Mouse (Mus musculus) olfactory bulb, adult 2 months (tissue): Measurements from ENCODE around the gene Aanat.

Source experiments
- CTCF ChIP-seq: fragments of 200-500 bp; IDR thresholded peaks from 2 replicates; pipeline ENCODE4 v1.5.1; 2012; ENCODE audit warnings: low read depth, mild to moderate bottlenecking, low read length, moderate library complexity; ENCODE audit not compliant: insufficient read depth
- POLR2A ChIP-seq: fragments of 200-500 bp; IDR thresholded peaks from 2 replicates; pipeline ENCODE4 v1.6.1; 2012; ENCODE audit warnings: mild to moderate bottlenecking, low read depth, low read length, moderate library complexity; ENCODE audit not compliant: insufficient read depth

GRCm38 (mm10) chr11:116541183-116541582, 45.0 kb upstream of the Aanat start:
- no peak for TF ChIP-seq CTCF
- no peak for TF ChIP-seq POLR2A
